Mouse (Mus musculus): ENCODE results near the gene Irf6.

GRCm38 (mm10) chr1:193214053-193214452, 61.1 kb downstream of the Irf6 start:
- TF ChIP-seq CTCF (IDR thresholded peaks at IDR 0.05; ENCODE audit: low read depth) (no peak), EP300 (IDR thresholded peaks at IDR 0.05; ENCODE audit: low read depth) (no peak)

Data from liver, postnatal 0 days (tissue).